Mouse (Mus musculus): ENCODE results near the gene Myoz1. TPM values are rescaled to one million over a fixed set of nuclear protein-coding genes. Genes with fewer than 3 reads are reported as not detected.

Gene Myoz1
- polyA plus RNA-seq, 1 experiment from 2014 or later, result 0.63 TPM

DNA sequence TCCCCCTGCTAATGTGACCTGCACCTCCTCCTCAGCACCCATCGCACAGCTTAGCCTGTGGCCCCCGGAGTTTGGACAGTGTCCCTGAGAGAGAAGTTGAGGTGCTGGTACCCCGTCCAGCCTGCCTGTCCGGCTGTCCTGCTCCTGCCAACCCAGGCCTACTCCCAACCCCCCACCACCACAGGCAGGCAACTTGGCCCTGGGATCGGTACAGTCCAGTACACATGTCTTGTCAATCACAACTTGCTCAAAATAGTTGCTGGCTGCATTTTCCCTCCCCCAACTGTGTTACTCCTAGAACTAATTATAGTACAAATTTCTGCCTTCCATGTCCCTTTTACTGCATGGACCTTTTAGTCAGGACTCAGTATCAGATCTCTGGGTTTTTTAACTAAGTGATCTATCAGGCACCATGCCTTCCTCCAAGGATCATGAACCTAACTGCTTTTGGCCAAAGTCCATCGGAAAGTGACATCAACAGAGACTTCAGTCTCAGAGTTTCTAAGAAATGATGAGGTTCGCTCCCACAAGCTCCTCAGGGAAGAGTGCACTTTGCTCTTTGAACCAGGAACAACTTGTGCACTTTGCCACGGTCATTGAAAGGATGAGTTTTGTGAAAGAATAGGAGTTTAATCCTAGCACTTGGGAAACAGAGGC, 11.9 kb upstream of the Myoz1 start, which contains the start of gene Synpo2l:
Gene Synpo2l, minus strand, starts transcription at position 201 of the 657 bp plus-strand sequence.
- H3K36me3 ChIP-seq, result no peaks in the 10 kb centered on the region
- no peaks in the 10 kb centered on the region for H3K9me3 ChIP-seq
- no peak within 1 kb of the TSS for H3K4me3 ChIP-seq
- no peak within 1 kb of the TSS for H3K4me2 ChIP-seq (replicated peaks)
- 0 out of 2 replicates have a peak, but pooled peaks cover 7% of the 10 kb centered on the region for H3K27me3 ChIP-seq
- WGBS, result 75% methylated on average over 8 of the region's 8 CpGs
- H3K27ac ChIP-seq, result no peak within 1 kb of the TSS
- no peak within 1 kb of the TSS for H3K9ac ChIP-seq
- ATAC-seq (ENCODE audit: insufficient number of reproducible peaks, insufficient read depth, low FRiP score, low TSS enrichment), result no peak
- H3K4me1 ChIP-seq, result no peaks in the 10 kb centered on the region

DNA sequence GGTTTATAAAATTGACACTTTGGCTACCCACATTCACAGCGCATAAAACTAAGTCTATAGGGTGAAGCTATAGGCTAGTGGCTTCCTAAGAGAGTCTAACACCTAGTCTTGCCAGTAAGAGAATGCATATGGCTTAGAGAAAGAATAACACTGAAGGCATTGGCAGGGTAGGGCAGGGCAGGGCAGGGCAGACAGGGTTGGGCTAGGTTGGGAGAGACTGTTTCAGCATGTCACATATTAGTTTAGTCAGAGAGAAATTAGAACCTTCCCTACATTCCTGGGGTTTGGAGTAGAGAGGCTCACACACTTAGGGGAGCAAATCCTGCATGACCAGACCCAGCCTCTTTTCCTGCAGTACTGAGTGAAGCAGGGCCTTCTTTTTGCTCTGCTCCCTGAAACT, 11.1 kb upstream of the Myoz1 start:
- ATAC-seq (ENCODE audit: insufficient number of reproducible peaks, insufficient read depth, low FRiP score, low TSS enrichment), result no peak
- 53% methylated on average over 1 of the region's 1 CpGs for WGBS
- no peaks in the 10 kb centered on the region for H3K4me1 ChIP-seq
- H3K4me3 ChIP-seq, result no peak overlapping the region
- H3K4me2 ChIP-seq (replicated peaks), result no peak overlapping the region
- 0 out of 2 replicates have a peak, but pooled peaks cover 7% of the 10 kb centered on the region for H3K27me3 ChIP-seq
- no peaks in the 10 kb centered on the region for H3K36me3 ChIP-seq
- H3K27ac ChIP-seq, result no peak overlapping the region
- H3K9me3 ChIP-seq, result no peaks in the 10 kb centered on the region
- no peak overlapping the region for H3K9ac ChIP-seq

DNA sequence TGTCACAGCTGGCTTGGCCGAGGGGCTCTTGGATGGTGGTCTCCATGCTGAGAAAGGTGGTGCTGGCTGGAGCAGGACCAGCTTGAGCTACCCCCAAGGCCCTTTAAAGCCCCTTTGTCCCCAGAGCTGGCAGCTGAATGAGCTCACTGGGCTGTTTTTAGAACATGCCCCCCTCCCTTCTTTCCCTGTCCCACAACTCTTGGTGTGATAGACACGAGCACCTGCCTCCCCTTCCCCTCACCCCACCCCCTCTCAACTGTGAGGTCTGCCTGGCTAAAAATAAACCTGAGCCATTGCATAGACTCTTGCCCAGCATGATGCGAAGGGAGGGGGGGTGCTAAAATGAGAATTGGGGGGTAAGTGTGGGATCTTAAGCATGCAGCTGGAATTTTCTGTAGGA, 8.1 kb upstream of the Myoz1 start:
- ATAC-seq (ENCODE audit: insufficient number of reproducible peaks, insufficient read depth, low FRiP score, low TSS enrichment), result no peak
- H3K27ac ChIP-seq, result no peak overlapping the region
- peaks cover 10% of the 10 kb centered on the region for H3K4me1 ChIP-seq
- 0 out of 2 replicates have a peak, but pooled peaks cover 7% of the 10 kb centered on the region for H3K27me3 ChIP-seq
- no peak overlapping the region for H3K4me2 ChIP-seq (replicated peaks)
- H3K9me3 ChIP-seq, result no peaks in the 10 kb centered on the region
- H3K36me3 ChIP-seq, result no peaks in the 10 kb centered on the region
- no peak overlapping the region; the same call in 1 of the 2 replicates for H3K9ac ChIP-seq
- H3K4me3 ChIP-seq, result 0 out of 2 replicates have a peak overlapping the region, but pooled peaks have one; percentile 4
- 52% methylated on average over 3 of the region's 3 CpGs for WGBS

DNA sequence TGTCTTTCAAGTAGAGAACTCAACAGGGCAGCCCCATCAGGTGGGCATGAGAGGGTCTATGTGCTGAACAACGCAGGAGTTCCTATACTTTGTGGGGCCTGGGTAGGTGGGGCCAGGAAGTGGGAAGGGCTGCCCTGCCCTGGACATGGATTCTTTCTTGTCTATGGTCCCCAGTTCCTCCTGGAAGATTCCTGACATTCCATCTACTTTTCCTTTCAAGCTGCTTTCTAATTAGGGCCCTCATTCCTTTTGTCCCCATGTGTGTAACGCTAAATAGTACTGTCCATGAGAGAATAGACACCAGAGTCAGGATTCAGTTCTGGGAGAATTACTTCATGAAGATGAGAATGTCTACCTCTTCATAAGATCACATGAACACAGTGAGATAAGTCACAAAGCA, 7.3 kb upstream of the Myoz1 start:
- H3K4me1 ChIP-seq, result peaks cover 10% of the 10 kb centered on the region
- H3K27ac ChIP-seq, result no peak overlapping the region
- H3K4me3 ChIP-seq, result 0 out of 2 replicates have a peak overlapping the region, but pooled peaks have one; percentile 4
- no peak overlapping the region for H3K4me2 ChIP-seq (replicated peaks)
- no peaks in the 10 kb centered on the region for H3K9me3 ChIP-seq
- no peak for ATAC-seq (ENCODE audit: insufficient number of reproducible peaks, insufficient read depth, low FRiP score, low TSS enrichment)
- H3K27me3 ChIP-seq, result 0 out of 2 replicates have a peak, but pooled peaks cover 7% of the 10 kb centered on the region
- 60% methylated on average over 2 of the region's 2 CpGs for WGBS
- no peaks in the 10 kb centered on the region for H3K36me3 ChIP-seq
- no peak overlapping the region; the same call in 1 of the 2 replicates for H3K9ac ChIP-seq

DNA sequence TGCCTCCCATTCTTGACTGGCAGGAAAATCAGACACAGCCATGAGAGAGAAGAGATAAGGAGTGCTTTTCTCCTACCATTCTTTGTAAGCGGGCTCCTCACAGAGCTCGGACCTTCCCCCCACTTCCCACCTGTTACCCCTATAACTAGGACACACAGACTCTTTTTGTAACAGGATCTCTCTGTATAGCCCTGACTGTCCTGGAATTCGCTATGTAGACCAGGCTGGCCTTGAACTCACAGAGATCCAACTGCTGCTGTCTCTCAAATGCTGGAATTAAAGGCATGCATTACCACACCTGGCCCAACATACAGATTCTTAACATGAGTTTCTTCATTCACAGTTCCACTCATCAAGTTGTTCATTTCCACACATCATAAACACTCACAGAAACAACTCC, 6.4 kb upstream of the Myoz1 start:
- Histone ChIP-seq H3K9ac (no peak overlapping the region), H3K4me2 (replicated peaks) (peak overlapping the region; percentile 71; the same call in 1 of the 2 replicates), H3K27ac (no peak overlapping the region), H3K9me3 (no peaks in the 10 kb centered on the region), H3K36me3 (no peaks in the 10 kb centered on the region), H3K4me1 (peaks cover 10% of the 10 kb centered on the region), H3K27me3 (0 out of 2 replicates have a peak, but pooled peaks cover 3% of the 10 kb centered on the region), H3K4me3 (0 out of 2 replicates have a peak overlapping the region, but pooled peaks have one; percentile 0)
- ATAC-seq (ENCODE audit: insufficient number of reproducible peaks, insufficient read depth, low FRiP score, low TSS enrichment), result no peak
- WGBS, result 82% methylated on average over 3 of the region's 3 CpGs

DNA sequence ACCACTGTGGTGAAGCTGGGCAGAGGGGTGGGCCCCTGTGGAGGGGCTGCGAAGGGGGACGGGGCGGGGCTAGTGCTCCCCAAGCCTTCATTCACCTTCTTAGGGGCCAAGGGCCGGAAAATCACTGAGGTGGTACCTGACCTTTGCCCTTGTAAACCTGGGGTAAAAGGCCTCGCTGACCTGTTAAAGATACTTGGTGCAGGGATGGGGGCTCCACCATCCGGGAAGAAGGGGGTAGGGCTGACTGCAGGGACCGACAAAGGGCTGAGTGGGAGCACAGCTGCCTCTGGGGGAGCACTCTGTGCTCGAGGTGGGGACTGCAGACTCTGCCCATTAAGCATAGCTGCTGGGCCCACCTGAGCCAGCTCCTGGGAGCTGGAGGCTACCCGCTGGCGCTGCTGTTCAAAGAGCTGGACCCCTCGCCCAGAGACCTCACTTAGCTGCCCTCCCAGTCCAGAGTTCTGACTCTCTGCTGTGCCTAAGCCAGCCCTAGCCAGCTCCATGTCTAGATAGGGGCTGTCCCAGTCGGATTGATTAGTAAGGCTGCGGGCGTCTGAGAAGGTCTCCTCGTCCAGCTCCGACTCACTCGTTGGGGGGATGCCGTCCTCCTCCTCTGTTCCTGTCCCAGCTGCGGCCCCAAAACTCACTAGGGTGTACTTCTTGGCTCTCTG, 5.5 kb upstream of the Myoz1 start:
- Histone ChIP-seq H3K4me1 (peaks cover 10% of the 10 kb centered on the region), H3K4me3 (peak overlapping the region; percentile 55), H3K9ac (peak overlapping the region; percentile 74), H3K9me3 (no peaks in the 10 kb centered on the region), H3K27ac (peak overlapping the region; percentile 87), H3K27me3 (0 out of 2 replicates have a peak, but pooled peaks cover 2% of the 10 kb centered on the region), H3K4me2 (replicated peaks) (peak overlapping the region; percentile 71), H3K36me3 (no peaks in the 10 kb centered on the region)
- WGBS, result 12% methylated on average over 19 of the region's 19 CpGs
- peak; percentile 57 for ATAC-seq (ENCODE audit: insufficient number of reproducible peaks, insufficient read depth, low FRiP score, low TSS enrichment)

DNA sequence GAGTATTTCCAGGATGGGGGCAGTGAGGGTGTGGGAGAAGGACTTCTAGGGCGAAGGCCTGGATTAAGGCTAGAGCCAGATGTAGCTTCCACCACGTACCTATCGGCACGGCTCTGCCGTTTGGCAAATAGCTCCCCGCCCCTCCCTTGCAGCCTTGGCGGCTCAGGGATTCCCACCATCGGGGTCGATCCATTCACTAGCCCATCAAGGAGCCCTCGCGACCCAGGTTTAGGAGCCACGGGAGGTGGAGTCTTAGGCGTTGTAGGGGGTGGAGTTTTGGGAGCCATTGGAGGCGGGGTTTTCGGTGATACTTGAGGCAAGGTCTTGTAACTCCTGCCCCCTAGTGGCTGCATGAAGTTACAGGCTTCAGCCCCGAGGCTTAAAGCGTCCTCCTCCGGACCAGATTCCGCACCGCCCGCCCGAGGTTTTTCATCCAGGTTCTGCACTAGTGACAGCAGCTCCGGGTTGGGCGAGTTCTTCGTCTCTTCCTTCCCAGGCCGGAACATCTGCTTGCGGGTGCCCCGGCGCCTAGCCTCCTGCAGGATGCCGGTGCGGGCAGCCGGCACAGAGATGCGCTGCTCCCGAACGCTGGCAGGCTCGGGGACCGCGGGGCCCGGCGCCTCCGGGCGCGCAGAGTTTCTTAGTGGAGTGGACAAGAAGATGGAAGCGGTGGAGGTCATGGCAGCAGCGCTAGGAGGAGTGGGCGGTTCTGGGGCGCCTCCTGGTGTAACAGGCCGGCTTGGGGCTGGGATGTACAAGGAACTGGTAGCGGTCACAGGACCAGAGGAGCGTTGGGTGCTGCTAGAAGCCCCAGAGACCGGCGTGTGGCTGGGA, 4.7 kb upstream of the Myoz1 start:
- WGBS, result under 1% methylated on average over 52 of the region's 52 CpGs
- Histone ChIP-seq H3K36me3 (no peaks in the 10 kb centered on the region), H3K9ac (peak overlapping the region; percentile 74), H3K27me3 (no peaks in the 10 kb centered on the region), H3K4me3 (peak overlapping the region; percentile 55), H3K4me2 (replicated peaks) (peak overlapping the region; percentile 71), H3K9me3 (no peaks in the 10 kb centered on the region), H3K4me1 (peaks cover 10% of the 10 kb centered on the region), H3K27ac (peak overlapping the region; percentile 87)
- ATAC-seq (ENCODE audit: insufficient number of reproducible peaks, insufficient read depth, low FRiP score, low TSS enrichment), result peak; percentile 69

DNA sequence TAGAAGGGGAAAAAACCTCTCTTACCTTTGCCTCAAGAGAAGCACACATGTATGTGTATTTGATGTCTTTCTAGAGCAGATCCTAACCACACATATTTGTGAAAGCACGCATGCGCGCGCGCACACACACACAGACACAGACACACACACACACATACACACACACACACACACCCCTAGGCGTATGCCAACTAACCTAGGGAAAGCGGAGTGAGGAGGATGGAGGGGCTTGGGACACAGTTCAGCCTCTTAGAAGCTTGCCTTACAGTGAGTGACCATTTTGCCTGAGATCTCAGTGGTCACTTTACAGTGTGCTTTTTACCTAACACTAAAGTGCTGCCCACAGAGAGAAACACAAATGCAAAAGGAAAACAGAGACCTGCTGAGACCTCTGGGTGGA, 3.3 kb upstream of the Myoz1 start:
- H3K27ac ChIP-seq, result no peak overlapping the region
- peaks cover 10% of the 10 kb centered on the region for H3K4me1 ChIP-seq
- no peaks in the 10 kb centered on the region for H3K36me3 ChIP-seq
- H3K9ac ChIP-seq, result no peak overlapping the region
- ATAC-seq (ENCODE audit: insufficient number of reproducible peaks, insufficient read depth, low FRiP score, low TSS enrichment), result no peak
- 98% methylated on average over 7 of the region's 7 CpGs for WGBS
- H3K4me3 ChIP-seq, result no peak overlapping the region
- no peaks in the 10 kb centered on the region for H3K9me3 ChIP-seq
- H3K27me3 ChIP-seq, result no peaks in the 10 kb centered on the region
- H3K4me2 ChIP-seq (replicated peaks), result no peak overlapping the region

DNA sequence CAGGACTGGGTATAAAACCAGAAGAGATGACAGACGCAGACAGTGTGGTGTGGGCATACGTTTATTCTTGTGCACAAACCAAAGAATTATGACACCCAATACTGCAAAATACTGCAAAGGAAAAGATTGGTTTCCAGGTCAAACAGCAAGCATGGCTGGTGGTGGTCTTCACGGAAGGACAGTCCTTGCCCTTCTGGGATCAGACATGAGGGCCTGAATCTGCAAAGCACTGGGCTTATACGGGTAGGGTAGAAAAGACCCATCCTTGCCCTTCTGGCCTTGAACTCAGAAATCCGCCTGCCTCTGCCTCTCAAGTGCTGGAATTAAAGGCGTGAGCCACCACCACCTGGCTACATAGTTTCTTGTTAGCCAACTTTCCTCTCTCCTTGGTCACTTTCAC, 2.6 kb upstream of the Myoz1 start:
- Histone ChIP-seq H3K4me3 (no peak overlapping the region), H3K4me1 (peaks cover 10% of the 10 kb centered on the region), H3K9ac (no peak overlapping the region), H3K27me3 (no peaks in the 10 kb centered on the region), H3K9me3 (no peaks in the 10 kb centered on the region), H3K4me2 (replicated peaks) (no peak overlapping the region), H3K27ac (no peak overlapping the region), H3K36me3 (no peaks in the 10 kb centered on the region)
- ATAC-seq (ENCODE audit: insufficient number of reproducible peaks, insufficient read depth, low FRiP score, low TSS enrichment), result no peak
- WGBS, result 84% methylated on average over 6 of the region's 6 CpGs

DNA sequence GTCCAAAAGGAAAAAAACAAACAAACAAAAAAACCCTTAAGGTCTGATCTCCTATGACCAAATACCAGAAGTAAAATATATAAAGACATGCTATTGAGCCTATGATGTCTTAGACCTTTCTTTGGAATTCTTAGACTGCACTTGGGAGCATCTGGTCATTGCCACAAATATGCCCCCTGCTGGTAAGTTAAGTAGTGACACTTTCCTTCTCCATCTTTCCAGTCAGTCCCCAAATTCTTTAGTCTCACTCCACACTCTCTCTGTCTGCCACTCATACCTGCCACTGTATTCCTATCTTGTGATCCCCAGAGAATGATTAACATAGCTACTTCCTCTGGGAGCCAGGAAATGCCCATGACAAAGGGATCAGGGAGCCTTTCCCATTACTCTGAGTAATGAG, 2.0 kb upstream of the Myoz1 start:
- Histone ChIP-seq H3K4me1 (peaks cover 10% of the 10 kb centered on the region), H3K4me3 (no peak overlapping the region), H3K9ac (no peak overlapping the region), H3K27me3 (no peaks in the 10 kb centered on the region), H3K27ac (no peak overlapping the region), H3K9me3 (no peaks in the 10 kb centered on the region), H3K4me2 (replicated peaks) (no peak overlapping the region), H3K36me3 (no peaks in the 10 kb centered on the region)
- no peak for ATAC-seq (ENCODE audit: insufficient number of reproducible peaks, insufficient read depth, low FRiP score, low TSS enrichment)

DNA sequence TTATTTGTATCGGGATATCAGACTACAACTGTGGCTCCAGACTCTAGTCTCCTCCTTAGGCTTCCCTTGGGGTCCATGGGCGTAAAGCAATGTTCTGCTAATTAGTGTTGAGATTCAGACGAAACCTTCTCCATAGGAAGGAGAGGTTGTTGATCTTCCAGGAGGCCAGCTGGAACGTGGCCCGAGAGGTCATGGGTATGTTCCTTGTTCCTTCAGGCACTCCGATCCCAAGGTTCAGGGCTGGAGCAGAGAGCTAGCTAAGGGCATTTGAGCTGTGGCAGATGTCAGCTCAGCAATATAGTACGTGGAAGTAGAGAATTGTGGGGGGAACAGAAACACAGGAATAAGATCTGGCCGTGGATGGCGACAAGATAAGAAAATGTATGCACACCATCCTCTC, 609 bp downstream of the Myoz1 start:
- WGBS, result 58% methylated on average over 9 of the region's 9 CpGs
- H3K4me1 ChIP-seq, result no peaks in the 10 kb centered on the region; the same call in 1 of the 2 replicates

More for the DNA sequence above, 609 bp downstream of the Myoz1 start:
- Histone ChIP-seq H3K27me3 (no peaks in the 10 kb centered on the region), H3K4me3 (no peak overlapping the region), H3K27ac (no peak overlapping the region), H3K4me2 (replicated peaks) (no peak overlapping the region), H3K9me3 (no peaks in the 10 kb centered on the region), H3K9ac (no peak overlapping the region), H3K36me3 (no peaks in the 10 kb centered on the region)
- no peak for ATAC-seq (ENCODE audit: insufficient number of reproducible peaks, insufficient read depth, low FRiP score, low TSS enrichment)

Data from embryonic facial prominence, embryonic 12.5 days (tissue).